Mouse (Mus musculus) hindbrain, embryonic 11.5 days (tissue): ENCODE results near the gene Ephb1. TPM values are rescaled to one million over a fixed set of nuclear protein-coding genes. Genes with fewer than 3 reads are reported as not detected.
A peak's percentile ranks its signal among the peaks of the same experiment; 100 is the strongest.

Experiments used
- ATAC-seq: fragments of 200-750 bp; cut with Nextera tagmentation; 2 replicates; pipeline ENCODE4 v1.8.0; 2017; ENCODE audit warnings: mild to moderate bottlenecking, moderate TSS enrichment, moderate library complexity; ENCODE audit not compliant: low FRiP score
- DNase-seq: peaks from one replicate; pipeline ENCODE4 v3.0.0-alpha.2; 2015; ENCODE audit warnings: low spot score
- H3K27ac ChIP-seq: fragments of 300-500 bp; sonication (generic); 2 replicates; pipeline ENCODE4 v1.5.1; 2014; ENCODE audit warnings: mild to moderate bottlenecking, low read depth, low read length
- H3K27me3 ChIP-seq: fragments of 300-500 bp; sonication (generic); 2 replicates; pipeline ENCODE4 v1.6.1; 2014; ENCODE audit warnings: mild to moderate bottlenecking, low read length, moderate library complexity, mixed read lengths; ENCODE audit not compliant: control insufficient read depth, insufficient read depth
- H3K36me3 ChIP-seq: fragments of 300-500 bp; sonication (generic); 2 replicates; pipeline ENCODE4 v1.6.1; 2014; ENCODE audit warnings: mild to moderate bottlenecking, low read length, moderate library complexity, mixed read lengths; ENCODE audit not compliant: control insufficient read depth, insufficient read depth
- H3K4me1 ChIP-seq: fragments of 300-500 bp; sonication (generic); replicated peaks from 2 replicates; pipeline ENCODE4 v1.6.1; 2014; ENCODE audit warnings: low read length, mixed read lengths; ENCODE audit not compliant: control insufficient read depth, insufficient read depth
- H3K4me2 ChIP-seq: fragments of 300-500 bp; sonication (generic); replicated peaks from 2 replicates; pipeline ENCODE4 v1.6.1; 2014; ENCODE audit warnings: mild to moderate bottlenecking, low read depth, low read length
- H3K4me3 ChIP-seq: fragments of 300-500 bp; sonication (generic); 2 replicates; pipeline ENCODE4 v1.5.1; 2014; ENCODE audit warnings: low read depth, low read length
- H3K9ac ChIP-seq: fragments of 300-500 bp; sonication (generic); 2 replicates; pipeline ENCODE4 v1.6.1; 2014; ENCODE audit warnings: low read depth, low read length
- H3K9me3 ChIP-seq: fragments of 300-500 bp; sonication (generic); 2 replicates; pipeline ENCODE4 v1.6.1; 2016; ENCODE audit warnings: low read length; ENCODE audit not compliant: control insufficient read depth
- WGBS: fragments of 180-500 bp; shearing (Covaris S2); extraction: QIAGEN DNeasy Blood & Tissue Kit; methylation state at CpG from one replicate; pipeline ENCODE4 v1.1.7; 2014; 5-methylcytosine and 5-hydroxymethylcytosine counted together
- polyA plus RNA-seq: library from polyadenylated mRNA; unstranded; fragments of >200 nt; fragmentation: Nextera tagmentation; extraction: Ambion mirVana; gene quantifications from 2 replicates; pipeline ENCODE4 v1.2.1, GENCODE M21; 2014

Gene Ephb1
- polyA plus RNA-seq, 1 experiment from 2014 or later: 18.3 TPM

DNA sequence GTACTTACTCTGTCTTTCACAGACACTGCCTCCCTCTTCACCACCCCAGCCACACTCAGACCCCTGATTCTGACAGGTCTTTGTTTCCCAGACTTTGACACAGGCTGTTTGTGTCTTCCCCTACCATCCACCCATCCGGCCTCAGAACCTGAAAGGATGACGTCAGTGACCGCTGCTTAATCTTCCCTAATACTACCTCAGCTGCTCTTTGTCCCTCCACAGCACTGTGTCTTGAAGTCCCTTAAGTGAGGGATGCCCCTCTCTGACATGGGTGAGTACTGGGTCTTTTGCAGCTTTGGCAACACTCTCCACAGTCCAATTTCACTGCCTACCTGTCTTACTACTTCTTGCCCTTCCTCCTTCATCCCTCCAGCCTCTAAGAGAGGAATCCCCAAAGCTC is 1.2 kb upstream of the Ephb1 start:
- Histone ChIP-seq H3K4me1 (peaks cover 8% of the 10 kb centered on the region; the same call in 1 of the 2 replicates), H3K9me3 (no peaks in the 10 kb centered on the region), H3K27me3 (peaks cover 29% of the 10 kb centered on the region), H3K36me3 (no peaks in the 10 kb centered on the region), H3K4me2 (no peak overlapping the region), H3K9ac (no peak overlapping the region), H3K4me3 (no peak overlapping the region), H3K27ac (no peak overlapping the region)
- DNase-seq: no peak
- no peak for ATAC-seq
- 71% methylated on average over 3 of the region's 3 CpGs for WGBS

DNA sequence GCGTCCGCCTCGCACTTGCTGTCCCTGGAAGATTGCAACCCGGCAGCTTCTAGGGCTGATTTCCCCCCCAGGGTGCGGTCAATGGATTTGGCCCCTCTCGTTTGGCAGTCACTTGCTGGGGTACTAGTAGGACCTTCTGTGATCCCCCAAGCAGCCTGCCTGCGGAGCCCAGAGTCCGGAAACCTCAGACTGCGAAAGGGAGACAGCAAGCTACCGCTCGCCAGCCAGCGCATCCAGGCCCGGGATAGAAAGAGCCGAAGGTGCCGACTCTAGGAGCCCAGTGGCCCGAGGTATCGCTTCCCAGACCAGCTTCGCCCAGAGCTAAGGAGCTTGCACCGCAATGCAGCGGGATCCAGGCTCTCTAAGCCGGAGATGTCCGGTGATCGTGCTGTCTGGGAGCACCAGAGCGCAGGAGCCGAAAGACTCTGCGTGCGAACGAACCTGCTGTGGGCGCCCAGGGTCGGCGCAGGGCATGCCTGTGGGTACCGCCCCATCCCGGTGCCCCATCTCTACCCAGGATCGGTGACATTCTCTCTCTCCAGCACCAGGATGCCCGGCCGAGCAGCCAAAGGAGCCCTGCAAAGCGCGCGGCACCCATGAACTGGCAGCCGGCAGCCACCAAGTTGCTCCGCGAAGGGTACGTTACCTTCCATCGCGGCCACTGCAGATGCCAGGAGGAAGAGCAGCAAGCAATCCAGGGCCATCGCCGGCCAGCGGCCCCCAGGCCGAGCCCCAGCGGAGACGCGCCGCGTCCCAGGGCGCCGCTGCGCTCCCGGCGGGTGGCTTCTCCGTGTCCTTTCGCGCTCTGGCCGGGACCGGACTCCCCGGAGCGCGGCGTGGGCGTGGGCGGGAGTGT is 629 bp downstream of the Ephb1 start:
- peaks cover 8% of the 10 kb centered on the region; the same call in 1 of the 2 replicates for H3K4me1 ChIP-seq
- peaks cover 41% of the 10 kb centered on the region for H3K27me3 ChIP-seq
- no peaks in the 10 kb centered on the region for H3K9me3 ChIP-seq
- peak overlapping the region; percentile 81 for H3K4me3 ChIP-seq
- peak overlapping the region; percentile 100 for H3K4me2 ChIP-seq
- under 1% methylated on average over 58 of the region's 70 CpGs for WGBS
- 0 out of 2 replicates have a peak overlapping the region, but pooled peaks have one; percentile 56 for H3K27ac ChIP-seq
- ATAC-seq: peak; percentile 49
- H3K36me3 ChIP-seq: no peaks in the 10 kb centered on the region
- peak overlapping the region; percentile 85 for H3K9ac ChIP-seq
- DNase-seq: peak; percentile 71

DNA sequence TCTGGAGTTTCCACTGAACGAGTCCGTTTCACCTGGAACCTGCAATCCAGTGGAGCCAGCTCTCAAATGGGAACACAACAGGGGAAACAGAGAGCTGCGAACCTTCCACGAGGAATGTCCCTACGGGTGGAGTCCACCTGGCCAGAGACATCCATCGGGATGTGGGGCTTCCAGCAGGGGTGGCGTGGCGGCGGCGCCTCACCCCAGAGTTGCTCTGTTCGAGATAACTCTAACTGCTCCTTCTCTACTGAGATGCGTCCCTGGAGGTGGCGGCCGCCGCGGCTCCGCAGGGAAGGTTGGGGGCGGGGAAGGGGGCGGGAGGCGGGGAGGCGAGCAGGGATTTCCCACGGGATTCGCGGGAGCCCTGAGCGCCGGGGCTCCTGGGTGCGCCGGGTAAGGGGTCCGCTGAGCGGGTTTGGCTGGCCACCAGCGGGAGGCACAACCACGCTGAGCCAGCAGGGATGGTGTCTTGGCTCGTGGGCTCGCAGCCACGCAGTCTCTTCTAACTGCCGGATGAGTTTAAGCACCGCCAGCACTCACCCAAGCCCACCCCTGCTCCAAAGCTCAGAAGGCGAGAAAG is 1.3 kb downstream of the Ephb1 start:
- Histone ChIP-seq H3K9ac (peak overlapping the region; percentile 85), H3K4me3 (peak overlapping the region; percentile 81), H3K36me3 (no peaks in the 10 kb centered on the region), H3K4me2 (peak overlapping the region; percentile 100), H3K27me3 (peaks cover 41% of the 10 kb centered on the region), H3K27ac (no peak overlapping the region), H3K4me1 (peaks cover 8% of the 10 kb centered on the region; the same call in 1 of the 2 replicates), H3K9me3 (no peaks in the 10 kb centered on the region)
- peak; percentile 62 for DNase-seq
- no peak for ATAC-seq
- WGBS: under 1% methylated on average over 36 of the region's 38 CpGs

DNA sequence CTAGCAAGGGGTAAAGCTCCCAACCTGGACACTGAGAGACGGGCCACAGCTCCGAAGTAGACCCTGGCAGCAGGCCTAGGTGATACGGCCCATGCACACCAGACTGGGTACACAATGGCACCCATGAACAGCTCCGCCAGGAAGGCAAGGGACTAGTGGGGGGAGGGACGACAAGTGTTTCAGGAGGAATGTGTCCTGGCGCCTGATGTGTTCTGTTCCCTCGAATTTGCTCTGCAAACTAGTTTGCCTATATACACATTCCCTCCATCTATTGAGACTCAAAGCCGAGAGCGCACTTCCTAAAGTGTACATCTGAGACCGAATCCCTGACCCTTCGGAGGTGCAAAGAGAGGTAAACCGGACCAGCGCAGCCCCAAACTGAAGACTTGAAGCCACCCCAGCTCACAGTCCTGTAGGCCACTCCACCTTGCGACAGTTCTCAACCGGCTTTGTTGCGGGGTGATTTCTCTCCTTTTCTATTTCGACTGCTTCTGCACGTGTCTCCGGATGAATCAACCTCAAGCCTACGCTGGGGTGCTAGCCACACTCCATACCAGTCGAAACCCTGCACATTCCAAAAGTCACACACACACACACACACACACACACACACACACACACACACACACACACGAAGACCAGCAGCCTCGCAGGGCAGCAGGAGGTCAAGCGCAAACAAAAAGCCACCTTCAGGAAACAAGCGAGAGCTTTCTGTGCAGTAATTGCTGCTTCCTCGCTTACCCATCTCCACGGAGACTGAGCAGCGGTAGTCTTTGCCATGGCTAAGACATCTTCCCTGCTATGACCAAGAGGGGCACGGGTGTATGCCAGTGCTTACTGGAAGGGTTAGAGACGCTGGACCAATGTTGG is 2.1 kb downstream of the Ephb1 start:
- whole genome bisulfite sequencing: 2% methylated on average over 30 of the region's 30 CpGs
- Histone ChIP-seq H3K27me3 (peaks cover 41% of the 10 kb centered on the region), H3K9ac (peak overlapping the region; percentile 85), H3K4me3 (peak overlapping the region; percentile 81), H3K27ac (0 out of 2 replicates have a peak overlapping the region, but pooled peaks have one; percentile 17), H3K4me2 (peak overlapping the region; percentile 100), H3K4me1 (peaks cover 8% of the 10 kb centered on the region; the same call in 1 of the 2 replicates), H3K36me3 (no peaks in the 10 kb centered on the region), H3K9me3 (no peaks in the 10 kb centered on the region)
- no peak for ATAC-seq
- DNase-seq: peak; percentile 60

DNA sequence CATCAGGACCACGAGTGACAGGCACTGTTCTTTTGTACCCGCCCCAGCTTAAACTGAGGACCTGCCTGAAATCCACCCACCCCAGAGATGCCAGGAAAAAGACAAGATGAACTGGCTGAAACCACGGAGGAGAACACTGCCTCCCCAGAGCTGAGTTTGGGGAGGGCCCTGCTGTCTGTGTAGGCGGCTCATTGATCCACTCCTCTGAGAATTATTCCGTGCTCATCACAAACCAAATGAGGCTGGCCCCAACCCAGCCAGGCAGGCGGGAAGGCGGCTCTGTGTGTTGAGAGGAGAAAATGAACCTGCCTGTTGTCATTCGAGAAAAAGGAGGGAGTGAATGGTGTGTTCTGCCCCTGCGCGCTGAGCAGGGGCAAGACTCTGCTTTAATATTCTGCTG is 2.8 kb downstream of the Ephb1 start:
- peak; percentile 35 for DNase-seq
- 9% methylated on average over 10 of the region's 10 CpGs for WGBS
- peaks cover 40% of the 10 kb centered on the region for H3K27me3 ChIP-seq
- H3K9me3 ChIP-seq: no peaks in the 10 kb centered on the region
- H3K4me1 ChIP-seq: peaks cover 8% of the 10 kb centered on the region; the same call in 1 of the 2 replicates
- no peak for ATAC-seq
- H3K9ac ChIP-seq: 0 out of 2 replicates have a peak overlapping the region, but pooled peaks have one; percentile 11
- peak overlapping the region; percentile 100 for H3K4me2 ChIP-seq
- no peaks in the 10 kb centered on the region for H3K36me3 ChIP-seq
- H3K4me3 ChIP-seq: peak overlapping the region; percentile 81
- H3K27ac ChIP-seq: 0 out of 2 replicates have a peak overlapping the region, but pooled peaks have one; percentile 17

DNA sequence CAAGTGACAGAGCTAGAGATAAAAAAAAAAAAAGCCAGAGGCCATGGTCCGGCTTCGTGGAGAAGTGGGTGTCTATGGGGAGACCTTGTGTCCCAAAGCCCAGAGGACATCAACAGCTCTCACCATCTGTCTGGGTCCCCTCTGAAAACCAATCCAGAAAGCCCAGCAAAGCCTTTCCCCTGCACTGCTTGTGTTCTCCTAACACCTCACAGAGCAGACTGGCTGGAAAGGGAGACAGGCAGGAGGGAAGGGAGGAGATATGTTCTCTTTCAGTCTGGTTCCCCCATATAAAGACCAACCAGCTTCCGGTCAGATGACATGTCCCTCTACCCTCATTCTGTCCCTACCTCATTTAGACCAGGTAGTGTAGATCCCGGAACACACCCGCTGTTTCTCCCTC is 3.3 kb downstream of the Ephb1 start:
- Histone ChIP-seq H3K9ac (no peak overlapping the region), H3K9me3 (no peaks in the 10 kb centered on the region), H3K36me3 (no peaks in the 10 kb centered on the region), H3K4me3 (no peak overlapping the region; the same call in 1 of the 2 replicates), H3K27ac (no peak overlapping the region), H3K27me3 (peaks cover 37% of the 10 kb centered on the region), H3K4me1 (peaks cover 8% of the 10 kb centered on the region; the same call in 1 of the 2 replicates), H3K4me2 (peak overlapping the region; percentile 100)
- DNase-seq (peak; percentile 11), ATAC-seq (no peak)
- 52% methylated on average over 5 of the region's 5 CpGs for WGBS

DNA sequence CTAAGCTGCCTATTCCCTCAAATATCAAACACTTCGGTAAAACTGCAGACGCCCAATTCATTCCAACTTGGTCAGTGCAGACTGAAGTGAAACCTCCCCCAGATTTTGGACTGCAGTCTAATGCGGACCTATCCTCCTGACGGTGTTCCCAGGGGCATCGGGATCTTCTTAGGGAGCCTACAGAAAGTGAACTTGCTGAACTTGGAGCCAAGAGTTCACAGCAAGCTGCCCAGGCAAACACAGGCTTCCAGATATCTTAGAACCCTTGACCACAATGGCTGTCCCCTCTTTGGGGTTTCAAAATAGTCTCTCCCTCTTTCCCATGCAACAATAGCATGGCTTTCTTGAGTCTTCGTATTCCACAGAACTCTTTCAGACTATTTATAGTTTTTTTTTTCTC is 3.8 kb downstream of the Ephb1 start:
- H3K4me3 ChIP-seq: no peak overlapping the region
- H3K9me3 ChIP-seq: no peaks in the 10 kb centered on the region
- peaks cover 35% of the 10 kb centered on the region for H3K27me3 ChIP-seq
- ATAC-seq (no peak), DNase-seq (no peak)
- H3K36me3 ChIP-seq: no peaks in the 10 kb centered on the region
- no peak overlapping the region for H3K27ac ChIP-seq
- H3K4me2 ChIP-seq: no peak overlapping the region
- H3K9ac ChIP-seq: no peak overlapping the region
- 93% methylated on average over 6 of the region's 6 CpGs for WGBS
- H3K4me1 ChIP-seq: peaks cover 8% of the 10 kb centered on the region; the same call in 1 of the 2 replicates

DNA sequence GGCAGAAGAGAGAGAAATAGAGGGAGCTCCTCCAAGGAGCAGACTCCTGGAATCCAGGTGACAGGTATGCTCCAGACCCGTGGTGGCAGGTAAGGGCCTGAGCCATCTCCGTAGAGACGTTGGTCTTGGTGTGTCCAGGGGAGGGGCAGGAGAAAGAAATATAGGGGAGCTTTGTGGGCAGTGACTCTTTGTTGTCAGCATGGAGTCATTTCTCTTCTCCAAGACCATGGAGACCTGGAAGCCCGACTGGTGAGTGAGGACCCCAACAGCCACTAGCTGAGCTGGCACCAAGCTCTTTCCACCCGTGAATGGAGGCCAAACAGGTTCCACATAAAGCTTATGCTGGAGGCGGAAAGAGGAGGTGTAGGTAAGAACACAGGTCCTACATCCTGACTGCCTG is 4.4 kb downstream of the Ephb1 start:
- WGBS: 83% methylated on average over 6 of the region's 6 CpGs
- DNase-seq (no peak), ATAC-seq (no peak)
- Histone ChIP-seq H3K27ac (no peak overlapping the region), H3K9ac (no peak overlapping the region), H3K9me3 (no peaks in the 10 kb centered on the region), H3K4me2 (no peak overlapping the region), H3K27me3 (peaks cover 31% of the 10 kb centered on the region), H3K4me3 (no peak overlapping the region), H3K4me1 (peaks cover 8% of the 10 kb centered on the region; the same call in 1 of the 2 replicates), H3K36me3 (no peaks in the 10 kb centered on the region)
